Mouse (Mus musculus): Measurements from ENCODE around the gene Slc25a42.

The Slc25a42 gene

DNA sequence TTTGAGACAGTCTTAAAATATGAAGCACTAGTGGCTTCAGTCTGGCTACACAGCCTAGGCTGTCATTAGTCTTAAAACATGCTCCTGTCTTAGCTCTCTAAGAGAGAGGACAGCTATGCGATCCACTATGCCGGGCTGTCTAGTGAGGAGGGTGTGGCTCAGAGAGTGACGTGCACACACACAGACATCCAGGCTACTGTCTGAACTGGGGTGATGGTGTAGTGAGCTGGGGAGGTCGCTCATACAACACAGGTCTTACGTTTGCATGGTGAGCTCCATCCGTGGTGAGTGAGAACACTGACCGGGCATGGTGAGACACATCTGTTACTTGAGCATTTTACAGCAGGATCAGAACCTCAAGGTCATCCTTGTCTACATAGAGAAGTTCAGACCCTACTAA, 40.9 kb downstream of the Slc25a42 start:
- no peak for DNase-seq (ENCODE audit: low spot score in 2 of 2)

DNA sequence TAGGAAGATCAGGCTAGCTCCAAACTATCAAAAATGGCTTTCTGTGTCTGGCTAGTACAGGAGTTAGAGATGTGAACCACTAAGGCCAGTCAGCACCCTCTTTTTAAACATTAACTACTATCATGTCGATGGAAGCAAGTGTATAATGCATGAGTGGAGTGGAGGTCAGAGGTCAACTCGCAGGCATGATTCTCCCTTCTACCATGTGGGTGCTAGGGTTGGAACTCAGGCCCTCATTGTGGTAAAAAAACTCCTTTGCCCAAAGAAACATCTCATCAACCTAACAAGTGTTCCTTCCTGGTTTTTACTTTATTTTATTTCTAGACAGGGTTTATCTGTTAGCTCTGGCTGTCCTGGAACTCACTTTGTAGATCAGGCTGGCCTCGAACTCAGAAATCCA, 41.4 kb downstream of the Slc25a42 start:
- no peak for DNase-seq (ENCODE audit: low spot score in 2 of 2)

DNA sequence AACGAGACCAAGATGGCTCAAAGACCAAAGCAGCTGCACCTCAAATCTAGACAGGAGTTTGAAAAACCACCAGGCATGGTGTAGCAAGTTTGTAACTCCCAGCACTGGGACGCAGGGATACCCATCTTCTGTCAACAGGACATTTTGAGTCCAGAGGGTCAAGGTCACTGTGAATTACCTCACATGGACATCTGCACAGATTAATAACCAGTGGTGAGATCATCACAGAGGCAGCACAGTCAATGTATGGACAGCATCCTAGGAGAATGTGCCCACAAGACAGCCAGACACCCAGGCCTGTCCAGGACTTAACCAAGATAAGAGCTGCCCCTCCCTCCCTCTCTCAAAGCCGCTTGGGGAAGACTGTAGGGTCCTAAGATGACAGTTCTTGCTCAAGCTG, 42.0 kb downstream of the Slc25a42 start:
- DNase-seq (ENCODE audit: low spot score in 2 of 2): no peak

DNA sequence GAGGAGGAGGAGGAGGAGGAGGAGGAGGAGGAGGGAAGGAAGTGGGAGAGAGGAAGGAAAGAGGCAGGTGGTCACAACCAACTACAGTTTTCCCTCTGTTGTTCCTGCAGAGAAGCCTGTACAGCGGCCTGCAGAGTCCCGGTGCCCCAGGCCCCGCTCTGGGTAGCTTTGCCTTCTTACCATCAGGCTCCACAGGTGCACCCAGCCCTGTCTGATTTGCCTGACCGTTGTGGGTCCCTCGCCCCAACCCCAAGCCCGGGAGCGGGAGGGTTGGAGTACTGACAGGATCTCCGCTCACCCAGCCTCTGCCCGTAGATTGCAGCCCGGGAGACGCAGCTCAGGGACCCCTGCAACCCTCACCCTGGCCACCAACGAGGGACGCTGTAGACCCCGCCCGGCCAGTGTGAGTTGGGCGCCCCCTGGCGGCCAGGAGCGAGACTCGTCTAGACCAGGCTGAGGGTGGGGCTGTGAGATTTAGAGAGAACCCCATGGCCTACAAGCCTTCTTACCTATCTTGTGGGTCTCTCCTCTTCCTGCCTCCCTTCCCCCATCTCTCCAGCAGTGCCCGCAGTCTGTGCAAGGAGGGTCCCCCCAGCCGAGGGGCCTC, 45.5 kb downstream of the Slc25a42 start:
- DNase-seq (ENCODE audit: low spot score in 2 of 2): peak in 1 of 2 experiments; percentile 50

DNA sequence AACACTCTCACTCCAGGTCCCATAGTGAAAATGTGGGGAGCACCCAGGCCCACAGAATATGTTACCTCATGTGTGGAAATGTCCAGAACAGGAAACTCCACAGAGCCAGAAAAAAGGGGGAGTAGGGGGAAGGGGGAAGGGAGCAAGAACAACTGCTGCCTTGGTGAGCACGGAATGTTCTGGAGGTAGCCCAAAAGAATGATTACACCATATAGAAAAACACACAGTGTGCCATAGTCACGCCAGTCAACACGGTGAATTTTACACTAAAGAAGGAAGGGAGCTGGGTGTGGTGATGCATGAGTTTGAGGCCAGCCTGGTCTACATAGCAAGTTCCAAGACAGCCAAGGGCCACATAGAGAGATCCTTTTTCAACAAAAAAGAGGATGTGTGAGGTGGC, 48.8 kb downstream of the Slc25a42 start:
- DNase-seq (ENCODE audit: low spot score in 2 of 2): no peak

DNA sequence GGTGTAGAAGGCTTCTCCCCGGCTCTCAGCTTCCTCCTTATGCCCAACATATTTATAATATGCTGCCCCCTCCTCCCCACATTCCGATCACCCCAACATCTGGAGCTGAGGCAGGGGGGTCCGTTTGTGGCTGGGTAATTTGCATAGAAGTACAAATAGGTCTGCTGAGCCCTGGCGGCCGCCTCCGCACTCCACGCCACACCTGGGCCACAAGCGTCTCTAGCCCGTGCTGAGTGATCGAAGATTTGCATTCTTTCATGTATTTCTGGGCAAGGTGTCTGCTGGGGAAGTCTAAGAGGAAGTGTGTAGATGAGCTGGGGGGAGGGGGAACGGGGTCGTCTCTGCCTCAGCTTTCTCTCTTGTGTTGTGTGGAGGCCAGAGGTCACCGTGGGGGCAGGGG, 52.1 kb downstream of the Slc25a42 start:
- no peak for DNase-seq (ENCODE audit: low spot score in 2 of 2)

DNA sequence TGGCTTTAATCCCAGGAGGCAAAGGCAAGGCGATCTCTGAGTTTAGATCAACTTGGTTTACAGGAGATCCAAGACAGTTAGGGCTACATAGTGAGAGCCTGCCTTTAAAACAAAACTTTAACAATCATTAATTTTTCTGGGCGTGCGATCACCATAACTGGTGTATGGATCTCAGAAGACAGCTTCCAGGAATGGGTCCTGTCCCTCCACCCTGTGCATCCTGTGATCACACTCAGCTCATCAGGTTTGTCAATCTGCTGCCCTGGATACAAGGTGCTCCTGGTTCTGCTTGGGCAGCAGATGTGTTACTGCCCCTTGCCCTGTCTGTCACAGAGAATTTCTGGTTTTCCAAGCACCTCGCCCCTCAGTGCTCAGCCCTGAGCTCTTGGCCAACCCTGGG, 52.9 kb downstream of the Slc25a42 start:
- DNase-seq (ENCODE audit: low spot score in 2 of 2): no peak

DNA sequence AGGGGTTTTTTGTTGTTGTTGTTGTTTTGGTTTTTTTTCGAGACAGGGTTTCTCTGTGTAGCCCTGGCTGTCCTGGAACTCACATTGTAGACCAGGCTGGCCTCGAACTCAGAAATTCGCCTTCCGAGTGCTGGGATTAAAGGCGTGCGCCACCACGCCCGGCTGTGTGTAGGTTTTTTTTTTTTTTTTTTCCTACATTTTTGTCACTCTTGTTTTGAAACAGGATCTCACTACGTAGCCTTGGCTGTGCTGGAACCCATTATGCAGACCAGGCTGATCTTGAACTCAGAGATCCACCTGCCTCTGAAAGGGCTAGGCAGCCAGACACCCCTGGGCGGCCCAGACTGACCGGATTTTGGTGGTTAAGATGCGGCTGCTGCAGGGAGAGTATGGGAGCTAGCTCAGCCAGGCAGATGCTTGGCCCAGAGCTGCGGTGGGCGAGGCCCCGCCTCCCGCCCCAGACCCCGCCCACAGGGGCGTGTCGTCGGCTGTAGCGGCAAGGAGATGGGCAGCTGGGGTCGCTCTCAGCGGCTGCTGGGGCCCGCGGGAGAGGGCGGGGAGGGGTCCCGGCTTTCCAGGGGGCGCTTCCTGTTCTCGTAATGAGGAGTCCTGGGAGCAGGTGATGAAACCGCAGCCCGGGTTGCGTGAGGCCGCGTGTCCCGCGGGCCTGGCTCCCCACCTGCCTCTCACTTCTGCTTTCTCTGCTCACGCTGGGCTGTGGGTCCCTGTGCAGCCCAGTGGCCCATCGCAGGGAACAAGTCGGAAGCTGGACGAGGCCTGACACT, 53.8 kb downstream of the Slc25a42 start:
- DNase-seq (ENCODE audit: low spot score in 2 of 2): peak; percentile 66 to 74

DNA sequence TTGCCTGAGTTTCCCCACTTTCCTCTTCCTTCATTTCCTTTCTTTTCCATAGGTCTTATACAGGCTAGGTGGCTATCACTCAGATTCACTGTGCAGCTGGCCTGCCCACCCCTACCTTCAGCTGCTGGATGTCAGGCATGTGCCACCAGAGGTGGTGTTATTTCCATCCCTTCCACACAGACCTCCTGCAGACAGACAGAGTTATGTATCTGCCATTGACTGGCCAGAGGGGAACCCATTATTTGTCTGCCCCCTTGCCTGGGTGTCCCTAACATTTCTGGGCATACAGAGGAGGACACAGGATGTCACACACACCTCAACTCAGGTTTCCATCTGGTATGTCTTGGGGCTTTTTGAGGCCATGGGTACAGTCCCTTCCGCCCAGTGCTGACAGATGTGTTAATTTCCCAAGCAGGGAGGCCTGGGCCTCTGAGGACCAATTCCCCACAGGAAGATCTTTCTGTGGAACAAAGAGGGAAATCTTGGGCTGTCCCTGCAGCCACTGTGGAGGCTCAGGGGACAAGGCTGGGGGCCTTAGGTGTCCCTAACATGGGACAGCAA, 54.8 kb downstream of the Slc25a42 start:
- no peak for DNase-seq (ENCODE audit: low spot score in 2 of 2)

DNA sequence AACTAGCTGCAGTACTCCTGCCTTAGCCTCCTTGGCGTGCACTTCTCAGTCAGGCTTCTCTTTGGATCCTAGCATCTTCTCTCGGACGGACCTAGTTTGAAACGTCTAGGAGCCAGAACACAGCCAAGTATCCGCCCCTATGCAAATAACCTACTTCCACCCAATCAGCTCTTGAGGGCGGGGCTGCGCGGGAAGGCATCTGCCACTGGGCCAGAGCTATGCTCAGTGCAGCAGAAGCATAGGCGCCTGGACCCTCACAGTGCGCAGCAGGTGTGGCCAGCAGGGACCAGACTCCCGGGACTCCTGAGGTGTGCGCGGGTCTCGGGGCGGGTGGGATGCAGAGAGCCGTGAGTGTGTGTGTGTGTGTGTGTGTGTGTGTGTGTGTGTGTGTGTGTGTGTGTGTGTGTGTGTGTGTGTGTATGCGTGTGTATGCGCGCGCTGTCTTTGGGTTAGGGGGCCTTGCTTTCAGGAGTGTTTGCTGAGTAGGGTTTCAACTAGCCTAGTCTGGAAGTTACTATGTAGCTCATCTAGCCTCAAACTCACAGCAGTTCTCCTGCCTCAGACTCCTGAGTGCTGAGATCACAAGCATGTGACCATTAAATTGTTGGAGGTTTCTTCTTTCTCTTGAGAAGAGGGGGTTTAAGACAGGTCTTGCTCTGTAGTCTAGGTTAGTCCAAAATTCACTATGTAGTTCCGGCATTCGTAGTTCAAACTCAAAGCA, 59.4 kb downstream of the Slc25a42 start:
- peak in 1 of 2 experiments; percentile 64 for DNase-seq (ENCODE audit: low spot score in 2 of 2)

DNA sequence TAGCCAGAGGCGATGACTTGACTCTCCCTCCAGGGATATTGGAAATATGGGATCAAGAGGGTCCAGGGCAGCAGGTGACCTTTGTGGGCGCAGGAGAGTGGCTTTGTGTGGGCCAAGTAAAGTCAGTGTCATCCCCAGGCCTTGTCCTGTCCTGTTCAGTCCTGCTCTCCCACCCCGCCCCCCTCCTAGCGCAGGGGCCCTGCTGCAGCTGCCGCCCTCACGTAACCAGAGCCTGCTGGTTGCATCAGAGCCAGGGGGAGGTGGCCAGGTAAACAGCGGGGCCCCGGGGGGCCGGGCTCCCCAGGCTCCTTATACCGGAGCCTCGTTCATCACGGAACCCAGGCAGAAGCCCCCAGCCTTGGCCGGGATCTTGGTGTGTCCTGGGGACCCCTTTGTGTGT, 61.9 kb downstream of the Slc25a42 start:
- DNase-seq (ENCODE audit: low spot score in 2 of 2): no peak

DNA sequence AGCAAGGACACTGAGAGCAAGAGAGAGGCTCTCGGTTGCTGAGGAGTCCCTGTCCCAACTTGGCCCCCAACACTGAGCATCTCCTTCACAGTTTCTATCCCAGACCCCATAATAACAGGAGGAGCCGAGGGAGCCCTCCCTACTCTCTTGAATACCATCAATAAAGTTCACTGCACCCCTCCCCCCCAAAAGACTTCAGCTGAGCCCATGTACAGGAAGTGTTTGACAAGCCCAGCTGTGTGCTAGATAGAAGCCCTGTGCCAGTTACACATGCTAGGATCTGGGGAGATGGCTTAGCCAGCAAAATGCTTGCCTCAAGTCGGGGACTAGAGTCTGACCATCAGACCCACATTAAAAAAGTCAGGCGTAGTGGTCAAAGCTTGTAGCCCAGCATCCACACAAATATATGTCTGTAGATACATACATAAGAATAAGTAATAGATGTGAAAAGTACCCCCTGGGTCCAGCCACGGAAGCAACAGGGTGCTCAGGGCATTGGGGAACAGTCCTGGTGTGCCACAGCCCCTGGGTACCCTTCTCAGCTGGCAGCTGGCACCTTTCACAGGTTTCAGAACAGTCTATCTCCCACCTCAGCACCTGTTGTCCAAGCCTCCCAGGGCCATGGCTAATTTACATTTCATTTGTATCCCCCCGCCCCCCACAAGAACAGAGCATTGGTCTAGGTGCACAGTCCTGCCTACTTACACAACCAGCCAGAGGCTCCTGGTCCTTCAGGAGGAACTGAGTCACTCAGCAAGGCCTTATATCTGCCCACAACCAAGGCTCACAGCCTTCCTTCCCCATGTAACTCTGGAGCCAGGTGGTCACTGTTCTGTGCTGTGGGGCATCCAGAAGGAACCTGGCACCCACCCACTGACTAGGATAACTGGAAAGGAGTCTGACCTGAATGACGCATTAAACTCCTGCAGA, 64.2 kb downstream of the Slc25a42 start:
- no peak for DNase-seq (ENCODE audit: low spot score in 2 of 2)

DNA sequence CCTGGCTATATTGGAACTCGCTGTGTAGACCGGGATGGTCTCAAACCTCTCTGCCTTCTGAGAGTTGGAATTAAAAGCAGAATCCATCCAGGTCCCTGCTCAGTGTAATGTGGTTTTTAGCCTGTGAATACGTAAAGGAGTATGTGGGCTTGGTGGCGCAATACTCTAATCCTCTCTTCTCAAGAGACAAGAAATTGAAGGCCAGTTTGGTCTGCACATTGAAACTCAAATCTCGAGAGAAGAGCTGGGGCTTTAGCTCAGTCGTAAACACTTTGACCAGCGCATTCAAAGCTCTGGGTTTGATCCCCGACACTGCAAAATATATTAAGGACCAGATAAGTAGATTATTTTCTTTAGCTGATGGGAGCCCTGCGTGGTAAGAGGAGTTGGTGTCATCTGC, 72.1 kb downstream of the Slc25a42 start:
- DNase-seq (ENCODE audit: low spot score in 2 of 2): no peak

DNA sequence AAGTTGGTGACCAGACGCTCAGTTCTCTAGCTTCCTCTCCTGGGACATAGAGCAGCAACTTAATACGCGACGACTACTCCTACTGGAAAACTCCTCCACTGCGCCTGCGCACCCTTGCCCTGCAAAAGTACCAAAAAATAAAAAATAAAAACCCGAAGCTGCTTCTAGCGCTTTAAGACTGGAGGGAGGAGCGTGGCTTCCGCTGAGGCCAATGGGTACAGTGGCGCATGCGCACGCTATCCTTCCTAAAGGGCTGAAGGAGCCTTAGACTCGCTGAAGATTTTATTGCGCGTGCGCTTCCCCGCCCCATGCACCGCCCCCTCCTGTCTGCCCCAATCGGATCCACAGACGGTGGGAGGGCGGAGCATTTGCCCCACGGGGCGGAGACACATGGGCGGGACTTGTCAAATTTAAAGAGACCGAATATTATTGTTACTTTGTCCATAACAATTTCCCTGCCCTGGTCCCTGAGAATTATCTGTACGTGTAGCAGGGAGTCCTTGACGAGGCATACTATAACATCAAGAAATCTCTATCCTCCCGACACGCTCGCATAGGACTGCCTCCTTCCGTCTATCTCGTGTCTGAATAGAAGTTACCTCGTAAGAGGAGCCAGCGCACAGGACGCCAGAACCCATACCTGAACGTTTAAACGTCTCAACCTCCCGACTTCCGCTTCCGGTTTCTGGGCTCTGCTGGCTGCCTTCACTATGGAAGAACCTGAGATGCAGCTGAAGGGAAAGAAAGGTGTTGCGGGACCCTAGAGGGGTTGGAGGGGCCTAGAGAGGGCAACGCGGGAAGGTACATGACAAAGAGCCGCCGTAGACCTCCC, 72.9 kb downstream of the Slc25a42 start, which contains the start of the genes Rfxank, Borcs8 and Mef2b:
Gene Rfxank (minus strand): TSS at position 129 of the 832 bp plus-strand sequence.
Gene Borcs8 (plus strand): TSS at position 474 of the 832 bp plus-strand sequence.
Gene Mef2b (plus strand): TSS at position 686 of the 832 bp plus-strand sequence.
- DNase-seq (ENCODE audit: low spot score in 2 of 2): peak; percentile 97 to 98

DNA sequence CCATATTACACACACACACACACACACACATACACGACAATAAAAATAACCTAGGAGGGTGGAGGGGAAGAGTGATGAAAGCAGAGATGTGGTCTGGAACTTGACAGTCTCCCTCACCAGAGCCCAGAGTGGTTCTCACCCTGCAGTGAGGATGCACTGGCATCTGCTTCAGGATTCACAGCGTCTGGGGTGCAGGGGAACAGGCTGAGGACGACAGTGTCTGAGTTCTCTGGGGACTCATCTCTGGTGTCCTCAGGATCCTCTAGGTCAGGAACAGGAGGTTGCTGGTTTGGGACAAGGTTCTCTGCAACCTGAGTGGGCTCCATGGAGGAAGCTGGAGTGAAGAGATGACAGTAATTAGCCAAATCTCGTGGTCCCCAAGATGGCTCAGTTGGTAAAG, 74.2 kb downstream of the Slc25a42 start:
- no peak for DNase-seq (ENCODE audit: low spot score in 2 of 2)

DNA sequence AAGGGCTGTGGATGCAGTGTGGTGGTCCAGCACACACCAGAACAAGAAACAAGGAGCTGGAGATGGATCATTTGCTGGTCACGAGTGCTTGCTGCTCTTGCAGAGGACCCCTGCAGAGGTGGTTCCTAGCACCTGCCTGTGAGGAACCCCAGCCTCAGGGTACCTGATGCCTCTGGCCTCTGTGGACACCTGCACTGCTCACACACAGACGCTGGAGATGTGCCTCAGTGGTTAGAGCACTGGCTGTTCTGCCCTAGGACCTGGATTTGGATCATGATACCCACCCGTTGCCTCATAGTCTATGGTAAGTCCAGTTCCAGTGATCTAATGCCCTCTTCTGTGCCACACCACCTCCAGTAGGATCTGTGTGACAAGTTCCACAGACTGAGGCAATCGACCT, 75.5 kb downstream of the Slc25a42 start:
- no peak for DNase-seq (ENCODE audit: low spot score in 2 of 2)

DNA sequence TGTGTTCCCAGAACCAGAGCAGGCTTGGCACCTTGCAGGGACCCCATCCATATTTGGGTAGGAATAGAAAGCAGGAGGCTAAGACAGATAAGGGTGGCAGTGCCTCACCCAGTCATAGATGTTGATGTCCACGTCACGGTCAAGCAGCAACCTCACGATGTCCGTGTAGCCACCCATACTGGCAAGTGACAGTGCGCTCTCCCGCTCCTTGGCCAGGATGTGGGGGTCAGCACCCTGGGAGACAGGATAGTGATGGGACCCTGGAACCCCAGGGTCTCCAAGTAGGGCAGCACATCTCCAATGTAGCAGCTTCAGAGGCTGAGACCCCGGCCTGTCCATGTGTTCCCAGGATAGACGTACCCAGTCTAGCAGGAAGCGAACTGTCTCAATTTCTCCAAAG, 77.2 kb downstream of the Slc25a42 start:
- no peak for DNase-seq (ENCODE audit: low spot score in 2 of 2)

Measured in frontal cortex, postnatal 10 days (tissue).